Mouse (Mus musculus): ENCODE measurements around the gene Reck.

The Reck gene

GRCm38 (mm10) chr4:43903690-43904089 lies 28.4 kb downstream of the Reck start:
- no peak for DNase-seq (ENCODE audit: low read depth, low spot score)

- DNase-seq (ENCODE audit: low read depth, low spot score): peak; percentile 75
These were observed 31.1 kb downstream of the Reck start for GRCm38 (mm10) chr4:43906443-43906842.

- no peak for DNase-seq (ENCODE audit: low read depth, low spot score)
These were observed 42.9 kb downstream of the Reck start for GRCm38 (mm10) chr4:43918221-43918620.

- peak; percentile 43 for DNase-seq (ENCODE audit: low read depth, low spot score)
These were observed 45.3 kb downstream of the Reck start for GRCm38 (mm10) chr4:43920602-43921001.

GRCm38 (mm10) chr4:43925125-43925524 lies 49.8 kb downstream of the Reck start:
- no peak for DNase-seq (ENCODE audit: low read depth, low spot score)

- peak; percentile 90 for DNase-seq (ENCODE audit: low read depth, low spot score)
These were observed 50.4 kb downstream of the Reck start for GRCm38 (mm10) chr4:43925779-43926178.

GRCm38 (mm10) chr4:43927826-43928225 lies 52.5 kb downstream of the Reck start:
- DNase-seq (ENCODE audit: low read depth, low spot score): peak; percentile 77

- no peak for DNase-seq (ENCODE audit: low read depth, low spot score)
These were observed 56.5 kb downstream of the Reck start for GRCm38 (mm10) chr4:43931877-43932276.

GRCm38 (mm10) chr4:43936186-43936585 lies 60.9 kb downstream of the Reck start:
- DNase-seq (ENCODE audit: low read depth, low spot score): no peak

GRCm38 (mm10) chr4:43936749-43937674 lies 61.7 kb downstream of the Reck start:
- no peak for DNase-seq (ENCODE audit: low read depth, low spot score)

GRCm38 (mm10) chr4:43941315-43941714 lies 66.0 kb downstream of the Reck start:
- DNase-seq (ENCODE audit: low read depth, low spot score): no peak

GRCm38 (mm10) chr4:43942421-43942820 lies 67.1 kb downstream of the Reck start:
- DNase-seq (ENCODE audit: low read depth, low spot score): no peak

- DNase-seq (ENCODE audit: low read depth, low spot score): no peak
These were observed 72.2 kb downstream of the Reck start for GRCm38 (mm10) chr4:43947571-43947970.

- DNase-seq (ENCODE audit: low read depth, low spot score): peak; percentile 98
These were observed 82.0 kb downstream of the Reck start, which contains the start of gene Glipr2 for GRCm38 (mm10) chr4:43957292-43957845. Gene Glipr2 (plus strand): TSS chr4:43957401.

GRCm38 (mm10) chr4:43957846-43958461 lies 82.6 kb downstream of the Reck start:
- DNase-seq (ENCODE audit: low read depth, low spot score): peak; percentile 86

- DNase-seq (ENCODE audit: low read depth, low spot score): no peak
These were observed 84.3 kb downstream of the Reck start for GRCm38 (mm10) chr4:43959523-43960179.

GRCm38 (mm10) chr4:43960207-43960606 lies 84.9 kb downstream of the Reck start:
- no peak for DNase-seq (ENCODE audit: low read depth, low spot score)

GRCm38 (mm10) chr4:43964326-43964833 lies 89.0 kb downstream of the Reck start:
- DNase-seq (ENCODE audit: low read depth, low spot score): no peak

- DNase-seq (ENCODE audit: low read depth, low spot score): peak; percentile 75
These were observed 89.8 kb downstream of the Reck start for GRCm38 (mm10) chr4:43964951-43965684.

- DNase-seq (ENCODE audit: low read depth, low spot score): peak; percentile 53
These were observed 90.7 kb downstream of the Reck start for GRCm38 (mm10) chr4:43965856-43966535.
